Mouse (Mus musculus) liver, postnatal 0 days (tissue): ENCODE data around the gene AC129217.1. TPM values are rescaled to one million over a fixed set of nuclear protein-coding genes. Genes with fewer than 3 reads are reported as not detected.

ENCODE experiments used
- ATAC-seq: fragments of 200-750 bp; cut with Nextera tagmentation; 2 replicates; pipeline ENCODE4 v1.8.0; 2017; ENCODE audit warnings: mild to moderate bottlenecking, moderate library complexity
- DNase-seq: peaks from one replicate; pipeline ENCODE4 v3.0.0-alpha.2; 2016
- H3K27ac ChIP-seq: fragments of 300-500 bp; sonication (generic); 2 replicates; pipeline ENCODE4 v1.5.1; 2014; ENCODE audit warnings: antibody characterized with exemption, moderate library complexity, mild to moderate bottlenecking, low read depth
- H3K27me3 ChIP-seq: fragments of 300-500 bp; sonication (generic); 2 replicates; pipeline ENCODE4 v1.6.1; 2014; ENCODE audit warnings: low read length, control low read depth, mixed read lengths; ENCODE audit not compliant: insufficient read depth
- H3K36me3 ChIP-seq: fragments of 300-500 bp; sonication (generic); replicated peaks from 2 replicates; pipeline ENCODE4 v1.6.1; 2014; ENCODE audit warnings: mild to moderate bottlenecking, control low read depth, low read length, moderate library complexity, mixed read lengths; ENCODE audit not compliant: insufficient read depth
- H3K4me1 ChIP-seq: fragments of 300-500 bp; sonication (generic); 2 replicates; pipeline ENCODE4 v1.6.1; 2014; ENCODE audit warnings: antibody characterized with exemption, mild to moderate bottlenecking, control low read depth; ENCODE audit not compliant: insufficient read depth
- H3K4me2 ChIP-seq: fragments of 300-500 bp; sonication (generic); 2 replicates; pipeline ENCODE4 v1.6.1; 2014; ENCODE audit warnings: low read depth, mild to moderate bottlenecking, low read length, moderate library complexity, mixed read lengths
- H3K4me3 ChIP-seq: fragments of 300-500 bp; sonication (generic); 2 replicates; pipeline ENCODE4 v1.5.1; 2014; ENCODE audit warnings: low read depth, low read length
- H3K9ac ChIP-seq: fragments of 300-500 bp; sonication (generic); replicated peaks from 2 replicates; pipeline ENCODE4 v1.6.1; 2014; ENCODE audit warnings: mild to moderate bottlenecking, moderate library complexity
- H3K9me3 ChIP-seq: fragments of 300-500 bp; sonication (generic); 2 replicates; pipeline ENCODE4 v1.6.1; 2016; ENCODE audit warnings: mild to moderate bottlenecking, control low read depth, low read length, mixed read lengths
- CTCF ChIP-seq: sonication (generic); IDR thresholded peaks from 2 replicates; pipeline ENCODE4 v1.5.1; 2016; ENCODE audit warnings: antibody characterized with exemption, low read depth
- EP300 ChIP-seq: IDR thresholded peaks from 2 replicates; pipeline ENCODE4 v1.6.1; 2016; ENCODE audit warnings: antibody characterized with exemption, low read depth, mild to moderate bottlenecking
- WGBS: fragments of 180-500 bp; shearing (Covaris S2); extraction: QIAGEN DNeasy Blood & Tissue Kit; methylation state at CpG from one replicate; pipeline ENCODE4 v1.1.7; 2014; ENCODE audit not compliant: insufficient replicate concordance; 5-methylcytosine and 5-hydroxymethylcytosine counted together
- microRNA-seq: library from miRNA; unstranded; fragments of <30 nt; microRNA quantifications from one replicate; pipeline ENCODE4, GENCODE M21; 2016
- polyA plus RNA-seq: library from polyadenylated mRNA; unstranded; fragments of >200 nt; fragmentation: Nextera tagmentation; extraction: Ambion mirVana; gene quantifications from 2 replicates; pipeline ENCODE4 v1.2.1, GENCODE M21; 2015

AC129217.1 gene
- polyA plus RNA-seq, 1 experiment from 2014 or later, result not detected

GRCm38 (mm10) chr19:8887585-8888463 lies 58.3 kb downstream of the AC129217.1 start:
- Histone ChIP-seq H3K9ac (peak overlapping the region; percentile 69), H3K4me2 (peak overlapping the region; percentile 70), H3K27me3 (no peaks in the 10 kb centered on the region), H3K9me3 (no peaks in the 10 kb centered on the region), H3K4me1 (peaks cover 15% of the 10 kb centered on the region), H3K4me3 (peak overlapping the region; percentile 61), H3K27ac (peak overlapping the region; percentile 79), H3K36me3 (peaks cover 10% of the 10 kb centered on the region; the same call in 1 of the 2 replicates)
- no peak for DNase-seq
- TF ChIP-seq EP300 (no peak), CTCF (no peak)
- no peak for ATAC-seq
- WGBS, result 16% methylated on average over 19 of the region's 19 CpGs

GRCm38 (mm10) chr19:8888511-8889385 lies 59.2 kb downstream of the AC129217.1 start, which contains the start of the genes 1810009A15Rik and Gm49416:
Gene 1810009A15Rik (plus strand): TSS chr19:8888853.
Gene Gm49416 (plus strand): TSS chr19:8888926.
- peak within 1 kb of the TSS; percentile 69 for H3K9ac ChIP-seq
- peaks cover 17% of the 10 kb centered on the region for H3K4me1 ChIP-seq
- under 1% methylated on average over 58 of the region's 58 CpGs for WGBS
- peak within 1 kb of the TSS; percentile 70 for H3K4me2 ChIP-seq
- H3K27ac ChIP-seq, result peak within 1 kb of the TSS; percentile 79
- DNase-seq (peak; percentile 97), ATAC-seq (peak; percentile 94)
- no peaks in the 10 kb centered on the region for H3K27me3 ChIP-seq
- peak within 1 kb of the TSS; percentile 61 for H3K4me3 ChIP-seq
- TF ChIP-seq CTCF (no peak), EP300 (no peak)
- H3K9me3 ChIP-seq, result no peaks in the 10 kb centered on the region
- H3K36me3 ChIP-seq, result peaks cover 10% of the 10 kb centered on the region; the same call in 1 of the 2 replicates

Small RNA genes lying within 50 kb of the gene (microRNA-seq; reads per million reads assigned to microRNA genes)
- gene Mir5136, result not detected

Other genes starting within 250 kb of the AC129217.1 start
- gene Slc22a8, start 238.5 kb upstream of the AC129217.1 start, polyA plus RNA-seq, result 0.27 TPM in 2 replicates
- gene Slc22a6, start 211.7 kb upstream of the AC129217.1 start, polyA plus RNA-seq, result not detected in 2 replicates
- gene Chrm1, start 166.0 kb upstream of the AC129217.1 start, polyA plus RNA-seq, result not detected in 2 replicates
- 64.4 and 68.0 TPM in 2 replicates for gene Slc3a2, start 106.4 kb upstream of the AC129217.1 start, polyA plus RNA-seq
- 36.0 and 36.8 TPM in 2 replicates for gene Wdr74, start 93.9 kb upstream of the AC129217.1 start, polyA plus RNA-seq
- gene 1700092M07Rik, start 89.1 kb upstream of the AC129217.1 start, polyA plus RNA-seq, result 0.31 and 0.43 TPM in 2 replicates
- 36.3 and 37.5 TPM in 2 replicates for gene Stx5a, start 88.4 kb upstream of the AC129217.1 start, polyA plus RNA-seq
- 47.9 and 49.9 TPM in 2 replicates for gene Nxf1, start 72.7 kb upstream of the AC129217.1 start, polyA plus RNA-seq
- gene Tmem223, start 58.8 kb upstream of the AC129217.1 start, polyA plus RNA-seq, result 56.0 and 59.1 TPM in 2 replicates
- gene Tmem179b, start 55.3 kb upstream of the AC129217.1 start, polyA plus RNA-seq, result 76.3 and 80.3 TPM in 2 replicates
- gene Taf6l, start 43.4 kb upstream of the AC129217.1 start, polyA plus RNA-seq, result 6.6 and 7.9 TPM in 2 replicates
- 61.7 and 63.3 TPM in 2 replicates for gene Polr2g, start 31.2 kb upstream of the AC129217.1 start, polyA plus RNA-seq
- 0.82 and 0.91 TPM in 2 replicates for gene Zbtb3, start 27.2 kb upstream of the AC129217.1 start, polyA plus RNA-seq
- gene Ttc9c, start 10.4 kb upstream of the AC129217.1 start, polyA plus RNA-seq, result 9.8 and 12.5 TPM in 2 replicates
- gene Hnrnpul2, start 9.8 kb upstream of the AC129217.1 start, polyA plus RNA-seq, result 2.1 and 2.3 TPM in 2 replicates
- 30.5 and 32.7 TPM in 2 replicates for gene Bscl2, start 7.7 kb downstream of the AC129217.1 start, polyA plus RNA-seq
- gene Gng3, start 9.4 kb downstream of the AC129217.1 start, polyA plus RNA-seq, result 0.08 and 0.23 TPM in 2 replicates
- 0.24 and 0.26 TPM in 2 replicates for gene Lrrn4cl, start 21.0 kb downstream of the AC129217.1 start, polyA plus RNA-seq
- gene Ubxn1, start 41.7 kb downstream of the AC129217.1 start, polyA plus RNA-seq, result 147 TPM in 2 replicates
- 48.6 and 52.6 TPM in 2 replicates for gene Uqcc3, start 51.1 kb downstream of the AC129217.1 start, polyA plus RNA-seq
- 27.5 and 31.3 TPM in 2 replicates for gene Lbhd1, start 54.0 kb downstream of the AC129217.1 start, polyA plus RNA-seq
- gene Gm49403, start 54.2 kb downstream of the AC129217.1 start, polyA plus RNA-seq, result not detected in 2 replicates
- gene 1810009A15Rik, start 59.1 kb downstream of the AC129217.1 start, polyA plus RNA-seq, result 30.5 and 32.5 TPM in 2 replicates
- not detected in 2 replicates for gene Gm49416, start 59.2 kb downstream of the AC129217.1 start, polyA plus RNA-seq
- gene Ints5, start 63.2 kb downstream of the AC129217.1 start, polyA plus RNA-seq, result 11.4 and 12.1 TPM in 2 replicates
- gene Ganab, start 68.3 kb downstream of the AC129217.1 start, polyA plus RNA-seq, result 29.4 and 32.4 TPM in 2 replicates
- gene B3gat3, start 90.6 kb downstream of the AC129217.1 start, polyA plus RNA-seq, result 20.2 and 22.3 TPM in 2 replicates
- 2.0 and 2.5 TPM in 2 replicates for gene Rom1, start 99.6 kb downstream of the AC129217.1 start, polyA plus RNA-seq
- 8.0 and 9.5 TPM in 2 replicates for gene Eml3, start 99.8 kb downstream of the AC129217.1 start, polyA plus RNA-seq
- 43.0 and 45.7 TPM in 2 replicates for gene Mta2, start 112.1 kb downstream of the AC129217.1 start, polyA plus RNA-seq
- gene Tut1, start 124.1 kb downstream of the AC129217.1 start, polyA plus RNA-seq, result 9.0 and 10.7 TPM in 2 replicates
- gene Eef1g, start 137.3 kb downstream of the AC129217.1 start, polyA plus RNA-seq, result 129 and 134 TPM in 2 replicates
- gene Ahnak, start 159.5 kb downstream of the AC129217.1 start, polyA plus RNA-seq, result 3.5 and 4.0 TPM in 2 replicates